Mouse (Mus musculus) B cell, adult 67 days (primary cell): ENCODE results near the gene Npas1. TPM values are rescaled to one million over a fixed set of nuclear protein-coding genes. Genes with fewer than 3 reads are reported as not detected.

Experiments used
- total RNA-seq, 2 experiments: library from RNA; stranded (reverse); gene quantifications; 4 replicates each; pipeline ENCODE4 v1.2.4; 2023

The Npas1 gene
- total RNA-seq, result not detected

DNA sequence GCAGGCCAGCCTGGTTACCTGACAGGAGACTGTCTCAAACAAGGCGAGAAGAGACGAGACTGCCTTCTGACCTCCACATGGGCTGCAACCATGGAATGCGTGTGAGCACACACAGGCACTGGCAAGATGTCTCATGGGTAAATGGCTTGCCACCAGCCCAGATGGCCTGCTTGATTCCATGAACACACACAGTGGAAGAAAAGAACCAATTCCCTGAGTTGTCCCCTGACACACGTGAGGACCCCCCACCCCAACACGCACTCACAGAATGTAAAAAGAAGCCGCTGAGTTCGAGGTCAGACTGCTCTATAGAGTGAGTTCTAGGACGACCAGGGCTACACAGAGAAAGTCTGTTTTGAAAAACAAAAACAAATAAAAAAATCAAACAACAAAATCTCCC lies at the start of gene Npas1:
Gene Npas1, minus strand, starts transcription at position 101 of the 400 bp plus-strand sequence.

DNA sequence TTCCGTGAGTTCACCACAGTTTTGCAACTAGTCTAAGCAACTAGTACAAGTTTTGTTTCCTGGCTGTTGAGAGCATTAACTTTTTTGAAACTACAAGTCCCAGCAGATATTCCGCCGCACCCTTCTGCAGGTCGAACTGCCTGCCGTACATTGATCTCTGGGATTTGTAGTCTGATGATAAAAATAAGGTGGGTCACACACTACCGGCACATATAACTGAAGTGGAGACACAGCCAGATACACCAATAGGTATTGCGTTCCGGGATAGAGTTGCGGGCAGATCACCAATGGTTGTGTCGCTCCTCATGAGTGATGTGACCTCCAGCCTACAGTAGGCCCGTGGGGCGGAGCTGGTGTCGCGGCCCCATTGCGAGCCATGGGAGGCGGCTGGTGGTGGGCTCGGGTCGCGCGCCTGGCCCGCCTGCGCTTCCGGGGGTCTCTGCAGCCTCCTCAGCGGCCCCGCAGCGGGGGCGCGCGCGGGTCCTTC lies 24.9 kb downstream of the Npas1 start, which contains the start of gene Tmem160:
Gene Tmem160, plus strand, starts transcription at position 193 of the 487 bp plus-strand sequence.

Other genes with a start within 250 kb of the Npas1 start
- 1 to 10 TPM; 2.6 to 4.1 TPM for gene C5ar2, start 233.6 kb downstream of the Npas1 start, total RNA-seq
- under 1 TPM in 1 of 2 experiments, not detected in 1; 0.32 TPM for gene C5ar1, start 218.2 kb downstream of the Npas1 start, total RNA-seq
- 10 to 100 TPM; 28.1 to 30.6 TPM for gene Inafm1, start 204.1 kb downstream of the Npas1 start, total RNA-seq
- gene Ccdc9, start 190.9 kb downstream of the Npas1 start, total RNA-seq, result 100 to 1,000 TPM; 323 to 369 TPM
- 1 to 10 TPM; 3.6 to 5.9 TPM for gene Bbc3, start 169.3 kb downstream of the Npas1 start, total RNA-seq
- gene Sae1, start 89.9 kb downstream of the Npas1 start, total RNA-seq, result 10 to 100 TPM; 57.8 to 58.5 TPM
- 100 to 1,000 TPM in 1 of 2 experiments, 10 to 100 TPM in 1; 90.6 to 108 TPM for gene Zc3h4, start 76.8 kb downstream of the Npas1 start, total RNA-seq
- 10 to 100 TPM; 39.2 to 41.6 TPM for gene Tmem160, start 24.9 kb downstream of the Npas1 start, total RNA-seq
- 10 to 100 TPM; 22.5 to 23.6 TPM for gene Arhgap35, start 137.3 kb upstream of the Npas1 start, total RNA-seq
- gene Ceacam15, start 198.0 kb upstream of the Npas1 start, total RNA-seq, result not detected
- gene Ceacam9, start 244.2 kb upstream of the Npas1 start, total RNA-seq, result not detected